Mouse (Mus musculus) cerebellum, adult 18-20 months (tissue): Measurements from ENCODE around the gene Ssxb8.
A peak's percentile ranks its signal among the peaks of the same experiment; 100 is the strongest.
"Not testable (repeated sequence)": the region's sequence is repeated elsewhere in the genome, so short reads cannot be mapped to it uniquely, and the experiment has no call there.

Experiments
- DNase-seq, 2 experiments: peaks; one replicate each; pipeline ENCODE4 v3.0.0; 2021

Ssxb8 gene

GRCm38 (mm10) chrX:8690744-8691143 is at the start of gene Ssxb8:
Gene Ssxb8 (minus strand): TSS chrX:8690844.
- not testable (repeated sequence) for DNase-seq

GRCm38 (mm10) chrX:8732907-8733306 is 42.3 kb upstream of the Ssxb8 start:
- peak; percentile 11 to 14 for DNase-seq

- no peak for DNase-seq
Observed at GRCm38 (mm10) chrX:8663085-8663484, 27.6 kb downstream of the Ssxb8 start.
